ENCODE assay signal across 8 mouse cellular contexts in genomic region chr1:162276011-162276410, GRCm38 (mm10).
A peak's percentile ranks its signal among the peaks of the same experiment; 100 is the strongest.
DNase-seq lines count a peak whose midpoint lies in the region; ATAC-seq and TF ChIP-seq lines count a peak whose summit lies in the region.

No protein-coding gene starts in this region.

- no peak for ATAC-seq in forebrain, embryonic 11.5 days (replicated peaks; ENCODE audit: low FRiP score)
- ATAC-seq in megakaryocyte-erythroid progenitor cell, adult 5-6 weeks (replicated peaks; ENCODE audit: low FRiP score, low TSS enrichment, poor library complexity, severe bottlenecking), result no peak

- H3K4me3 ChIP-seq in gastrocnemius, adult 2 months, result no peak overlapping the region
- no peak overlapping the region for H3K4me3 ChIP-seq in kidney, adult 2 months (ENCODE audit: insufficient read depth, low read depth, low read length)
- no peak overlapping the region for H3K4me3 ChIP-seq in forebrain, embryonic 11.5 days (ENCODE audit: low read depth, low read length)

- no peak overlapping the region for H3K4me2 ChIP-seq in forebrain, embryonic 11.5 days (ENCODE audit: low read depth, low read length, severe bottlenecking)

- WGBS in kidney, adult 2 months, result 80% methylated on average over 1 of the region's 1 CpGs
- WGBS in forebrain, embryonic 11.5 days, result 94% methylated on average over 1 of the region's 1 CpGs

- H3K36me3 ChIP-seq in kidney, adult 2 months (ENCODE audit: control insufficient read depth, insufficient read depth, low read length), result no peaks in the 10 kb centered on the region
- no peaks in the 10 kb centered on the region for H3K36me3 ChIP-seq in forebrain, embryonic 11.5 days (ENCODE audit: control insufficient read depth, insufficient read depth, low read length)

- intact Hi-C loops in gastrocnemius, adult 2 months (cut with DNase I), result no loop called here

- H3K27me3 ChIP-seq in kidney, adult 2 months (replicated peaks; ENCODE audit: control insufficient read depth, insufficient read depth, low read length), result no peaks in the 10 kb centered on the region
- H3K27me3 ChIP-seq in forebrain, embryonic 11.5 days (ENCODE audit: control insufficient read depth, insufficient read depth, low read length), result no peaks in the 10 kb centered on the region

- no peak overlapping the region for H3K9ac ChIP-seq in forebrain, embryonic 11.5 days (ENCODE audit: low read length)

- H3K9me3 ChIP-seq in forebrain, embryonic 11.5 days (ENCODE audit: control insufficient read depth, low read length), result no peaks in the 10 kb centered on the region

- TF ChIP-seq CTCF in gastrocnemius, adult 2 months (IDR thresholded peaks at IDR 0.05), result peak; percentile 56
- peak; percentile 71 for TF ChIP-seq CTCF in kidney, adult 2 months (conservative IDR thresholded peaks at IDR 0.05; ENCODE audit: insufficient read depth, insufficient read length, low read depth, low read length)

- peaks cover 2% of the 10 kb centered on the region; the same call in 1 of the 2 replicates for H3K4me1 ChIP-seq in kidney, adult 2 months (ENCODE audit: control insufficient read depth, insufficient read depth, low read length)
- no peaks in the 10 kb centered on the region for H3K4me1 ChIP-seq in forebrain, embryonic 11.5 days (replicated peaks; ENCODE audit: control insufficient read depth, insufficient read depth, low read length)

- no peak for TF ChIP-seq POLR2A in kidney, adult 2 months (IDR thresholded peaks at IDR 0.05; ENCODE audit: low read depth, low read length)

- peak; percentile 47 for DNase-seq in gastrocnemius, adult 2 months
- DNase-seq in gastrocnemius, postnatal 25 days, result no peak
- peak; percentile 29 for DNase-seq in right cerebral cortex, postnatal 4 days
- DNase-seq in right cerebral cortex, postnatal 36 days (ENCODE audit: low spot score in 2 of 2), result no peak
- DNase-seq in kidney, adult 2 months, result peak; percentile 41
- peak; percentile 23 for DNase-seq in retina, embryonic 14.5 days (ENCODE audit: low spot score)
- no peak for DNase-seq in forebrain, embryonic 11.5 days (ENCODE audit: low spot score)

- H3K27ac ChIP-seq in gastrocnemius, adult 2 months, result no peak overlapping the region
- no peak overlapping the region for H3K27ac ChIP-seq in kidney, adult 2 months (ENCODE audit: insufficient read depth, low read depth, low read length)
- H3K27ac ChIP-seq in forebrain, embryonic 11.5 days (ENCODE audit: low read depth, low read length), result no peak overlapping the region

Comparison
In these comparisons a context has a peak if more than half of its experiments do, and no peak if none do; other contexts are left out.
1. DNase-seq: peak in gastrocnemius, adult 2 months (single experiment), right cerebral cortex, postnatal 4 days (single experiment), kidney, adult 2 months (single experiment) and retina, embryonic 14.5 days (single experiment); none in gastrocnemius, postnatal 25 days (single experiment), right cerebral cortex, postnatal 36 days (0 of 2) and forebrain, embryonic 11.5 days (single experiment).